Mouse (Mus musculus) large intestine, adult 2 months (tissue): ENCODE results near the gene Sema6d. TPM values are rescaled to one million over a fixed set of nuclear protein-coding genes. Genes with fewer than 3 reads are reported as not detected.

Experiments
- DNase-seq: peaks from one replicate; pipeline ENCODE4 v3.0.0-alpha.2; 2012; ENCODE audit warnings: low read depth, low spot score
- WGBS: fragments of 180-500 bp; shearing (Covaris S2); methylation state at CpG from one replicate; pipeline ENCODE4 v1.1.7; 2018; 5-methylcytosine and 5-hydroxymethylcytosine counted together
- polyA plus RNA-seq: library from polyadenylated mRNA; depleted of rRNA; stranded (reverse); fragments of >200 nt; gene quantifications from 2 replicates; pipeline ENCODE4 v1.2.3, GENCODE M21; 2012

The Sema6d gene
- polyA plus RNA-seq, 1 experiment: 11.3 TPM

GRCm38 (mm10) chr2:124626425-124626824, 536.7 kb downstream of the Sema6d start:
- no peak for DNase-seq
- WGBS: 64% methylated on average over 7 of the region's 7 CpGs

- 59% methylated on average over 5 of the region's 5 CpGs for WGBS
- no peak for DNase-seq
These were observed 537.9 kb downstream of the Sema6d start for GRCm38 (mm10) chr2:124627664-124628063.

- no peak for DNase-seq
- WGBS: 65% methylated on average over 7 of the region's 7 CpGs
These were observed 538.9 kb downstream of the Sema6d start for GRCm38 (mm10) chr2:124628701-124629100.

- DNase-seq: no peak
- 34% methylated on average over 7 of the region's 7 CpGs for WGBS
These were observed 544.7 kb downstream of the Sema6d start for GRCm38 (mm10) chr2:124634400-124634998.

DNA sequence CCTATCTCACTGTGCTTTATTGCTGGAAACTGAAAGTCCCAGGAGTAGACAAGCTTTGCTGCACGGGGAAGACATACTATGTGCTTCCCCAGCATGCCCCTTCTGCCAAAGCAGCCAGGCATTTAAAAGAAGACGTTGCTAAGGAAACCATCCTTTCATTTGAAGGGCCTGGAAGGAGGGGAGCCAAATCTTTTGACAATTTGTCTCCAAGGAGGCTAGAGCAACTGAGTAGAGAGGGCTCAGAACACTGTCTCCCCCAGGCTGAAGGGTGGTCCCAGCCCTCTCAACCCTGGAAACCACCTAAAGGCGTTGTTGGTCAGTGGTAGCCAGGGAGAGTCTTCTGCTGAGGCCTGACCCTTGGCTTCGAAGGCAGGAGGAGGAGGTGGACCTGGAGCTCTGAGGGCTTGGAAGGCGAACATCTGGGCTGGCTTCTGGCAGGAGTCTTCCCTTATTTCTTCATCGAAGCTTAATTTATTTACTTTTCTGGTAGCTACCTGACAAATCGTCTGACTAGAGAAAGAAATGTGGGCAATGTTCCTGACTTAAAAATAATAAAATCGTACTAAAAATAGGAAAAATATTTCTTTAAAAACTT, 545.6 kb downstream of the Sema6d start:
- DNase-seq: no peak
- 45% methylated on average over 8 of the region's 8 CpGs for WGBS

- no peak for DNase-seq
- WGBS: 61% methylated on average over 4 of the region's 4 CpGs
These were observed 547.3 kb downstream of the Sema6d start for GRCm38 (mm10) chr2:124637080-124637479.

- WGBS: 68% methylated on average over 5 of the region's 5 CpGs
- DNase-seq: no peak
These were observed 549.6 kb downstream of the Sema6d start for GRCm38 (mm10) chr2:124639221-124639963.

- WGBS: 59% methylated on average over 6 of the region's 6 CpGs
- no peak for DNase-seq
These were observed 550.9 kb downstream of the Sema6d start for GRCm38 (mm10) chr2:124640500-124641193.

GRCm38 (mm10) chr2:124641194-124641558, 551.4 kb downstream of the Sema6d start:
- 77% methylated on average over 5 of the region's 5 CpGs for WGBS
- DNase-seq: no peak

DNA sequence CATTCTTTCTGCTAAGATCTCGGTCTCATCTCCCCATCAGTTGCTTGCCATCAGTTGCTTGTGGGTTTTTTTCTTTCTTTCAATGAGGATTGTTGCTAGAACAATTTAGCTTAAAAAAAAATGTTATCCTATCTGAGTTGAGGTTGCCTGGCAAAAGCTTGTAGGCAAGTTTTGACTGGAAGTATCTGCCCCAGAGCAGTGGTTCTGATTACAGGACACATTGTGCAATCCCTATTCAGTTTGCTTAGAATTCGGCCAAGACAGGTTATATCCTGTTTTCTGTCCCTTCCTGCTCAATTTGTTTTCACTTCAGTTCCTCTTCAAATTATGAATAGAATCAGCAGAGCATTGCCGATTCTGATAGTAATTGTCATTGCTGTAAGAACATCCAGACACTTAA, 552.4 kb downstream of the Sema6d start:
- DNase-seq: no peak
- WGBS: 60% methylated on average over 3 of the region's 3 CpGs

- no peak for DNase-seq
- WGBS: 69% methylated on average over 2 of the region's 2 CpGs
These were observed 560.8 kb downstream of the Sema6d start for GRCm38 (mm10) chr2:124650609-124651008.

GRCm38 (mm10) chr2:124651146-124651545, 561.4 kb downstream of the Sema6d start:
- 70% methylated on average over 5 of the region's 5 CpGs for WGBS
- DNase-seq: no peak

DNA sequence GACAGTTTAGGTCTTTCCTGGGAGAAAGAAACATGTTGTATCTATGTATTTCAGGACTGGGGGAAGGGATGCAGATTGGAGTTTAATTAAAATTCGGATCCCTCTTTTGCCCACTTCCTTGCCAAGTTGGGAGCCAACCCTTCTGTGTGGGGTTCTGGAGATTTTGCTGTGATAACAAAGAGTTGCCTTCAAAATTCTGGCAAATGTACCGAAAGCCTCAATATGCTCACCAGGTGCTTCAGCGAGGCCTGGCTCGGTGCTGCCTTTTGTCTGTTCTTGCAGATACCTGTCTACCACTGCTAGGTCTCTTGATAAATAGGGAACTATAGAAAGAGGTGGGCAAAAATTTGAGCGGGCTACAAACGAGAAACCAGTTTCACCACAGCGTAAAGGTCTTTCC, 563.4 kb downstream of the Sema6d start:
- DNase-seq: no peak
- 95% methylated on average over 7 of the region's 7 CpGs for WGBS

DNA sequence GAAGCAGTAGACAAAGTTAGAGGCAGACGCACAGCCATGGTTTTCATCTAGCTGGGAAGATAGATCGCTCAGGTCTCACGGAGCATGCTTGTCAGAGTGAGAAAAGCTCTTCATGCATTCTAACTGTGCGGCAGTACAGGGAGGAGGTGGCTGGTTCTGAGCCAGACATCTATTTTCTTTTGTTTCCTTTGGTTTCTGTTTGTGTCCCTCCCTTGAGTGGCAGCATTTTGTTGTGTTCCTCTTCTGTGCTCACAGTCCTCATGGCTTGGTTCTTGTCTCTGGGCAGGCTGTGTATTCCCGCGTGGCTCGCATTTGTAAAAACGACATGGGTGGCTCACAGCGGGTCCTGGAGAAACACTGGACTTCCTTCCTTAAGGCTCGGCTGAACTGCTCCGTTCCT, 567.6 kb downstream of the Sema6d start:
- no peak for DNase-seq
- 91% methylated on average over 11 of the region's 11 CpGs for WGBS

GRCm38 (mm10) chr2:124658374-124658773, 568.6 kb downstream of the Sema6d start:
- 93% methylated on average over 14 of the region's 14 CpGs for WGBS
- no peak for DNase-seq

GRCm38 (mm10) chr2:124659601-124660000, 569.8 kb downstream of the Sema6d start:
- DNase-seq: no peak
- WGBS: 96% methylated on average over 13 of the region's 13 CpGs

- no peak for DNase-seq
- WGBS: 82% methylated on average over 5 of the region's 5 CpGs
These were observed 570.9 kb downstream of the Sema6d start for GRCm38 (mm10) chr2:124660686-124661085.

- WGBS: 96% methylated on average over 9 of the region's 9 CpGs
- DNase-seq: no peak
These were observed 571.5 kb downstream of the Sema6d start for GRCm38 (mm10) chr2:124661316-124661715.

- WGBS: 68% methylated on average over 5 of the region's 5 CpGs
- no peak for DNase-seq
These were observed 572.5 kb downstream of the Sema6d start for GRCm38 (mm10) chr2:124662257-124662656.

DNA sequence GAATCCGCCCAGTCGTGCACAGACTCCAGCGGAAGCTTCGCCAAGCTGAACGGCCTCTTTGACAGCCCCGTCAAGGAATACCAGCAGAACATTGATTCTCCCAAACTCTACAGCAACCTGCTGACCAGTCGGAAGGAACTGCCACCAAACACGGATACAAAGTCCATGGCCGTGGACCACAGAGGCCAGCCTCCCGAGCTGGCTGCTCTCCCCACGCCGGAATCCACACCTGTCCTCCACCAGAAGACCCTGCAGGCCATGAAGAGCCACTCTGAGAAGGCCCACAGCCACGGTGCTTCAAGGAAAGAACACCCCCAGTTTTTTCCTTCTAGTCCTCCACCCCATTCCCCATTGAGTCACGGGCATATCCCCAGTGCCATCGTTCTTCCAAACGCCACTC, 574.4 kb downstream of the Sema6d start:
- no peak for DNase-seq
- WGBS: 96% methylated on average over 16 of the region's 16 CpGs
